Mouse (Mus musculus): ENCODE data around the gene Syt1. TPM values are rescaled to one million over a fixed set of nuclear protein-coding genes. Genes with fewer than 3 reads are reported as not detected.
A peak's percentile ranks its signal among the peaks of the same experiment; 100 is the strongest.

The Syt1 gene
- polyA plus RNA-seq, 1 experiment, result 0.47 TPM

DNA sequence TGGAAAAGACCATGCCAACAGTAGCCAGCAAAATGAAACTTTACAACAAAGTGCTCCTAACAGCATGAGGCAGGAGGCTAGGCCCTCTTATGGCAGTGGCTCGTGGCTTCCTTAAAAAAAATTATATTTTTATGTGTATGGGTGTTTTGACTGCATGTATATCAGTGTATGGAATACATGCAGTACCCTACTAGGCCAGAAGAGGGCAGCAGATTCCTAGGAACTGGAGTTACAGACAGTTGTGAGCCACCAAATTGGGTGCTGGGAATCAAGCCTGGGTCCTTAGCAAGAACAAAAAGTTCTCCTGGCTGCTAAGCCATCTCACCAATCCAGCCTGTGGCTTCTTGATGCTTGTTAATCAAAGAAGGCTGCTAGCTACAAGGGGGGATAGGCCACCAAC is 413.4 kb downstream of the Syt1 start:
- no peak for TF ChIP-seq CTCF (IDR thresholded peaks at IDR 0.05; ENCODE audit: borderline replicate concordance, insufficient read depth, low read length)
- no peak for TF ChIP-seq POLR2A (IDR thresholded peaks at IDR 0.05; ENCODE audit: low read depth, low read length)
- Histone ChIP-seq H3K4me3 (ENCODE audit: insufficient read depth, low read length) (no peak overlapping the region), H3K4me1 (ENCODE audit: control insufficient read depth, insufficient read depth, low read length) (no peaks in the 10 kb centered on the region), H3K27ac (ENCODE audit: insufficient read depth, low read length) (no peak overlapping the region)

- H3K4me3 ChIP-seq (ENCODE audit: insufficient read depth, low read length), result no peak overlapping the region
- no peaks in the 10 kb centered on the region for H3K4me1 ChIP-seq (ENCODE audit: control insufficient read depth, insufficient read depth, low read length)
- TF ChIP-seq CTCF (IDR thresholded peaks at IDR 0.05; ENCODE audit: borderline replicate concordance, insufficient read depth, low read length), result no peak
- no peak for TF ChIP-seq POLR2A (IDR thresholded peaks at IDR 0.05; ENCODE audit: low read depth, low read length)
- no peak overlapping the region for H3K27ac ChIP-seq (ENCODE audit: insufficient read depth, low read length)
These were observed 414.4 kb downstream of the Syt1 start for GRCm38 (mm10) chr10:108596162-108596927.

- Histone ChIP-seq H3K4me3 (ENCODE audit: insufficient read depth, low read length) (no peak overlapping the region), H3K4me1 (ENCODE audit: control insufficient read depth, insufficient read depth, low read length) (no peaks in the 10 kb centered on the region), H3K27ac (ENCODE audit: insufficient read depth, low read length) (no peak overlapping the region)
- TF ChIP-seq CTCF (IDR thresholded peaks at IDR 0.05; ENCODE audit: borderline replicate concordance, insufficient read depth, low read length) (no peak), POLR2A (IDR thresholded peaks at IDR 0.05; ENCODE audit: low read depth, low read length) (no peak)
These were observed 421.4 kb downstream of the Syt1 start for GRCm38 (mm10) chr10:108589355-108589754.

GRCm38 (mm10) chr10:108588924-108589323 is 421.9 kb downstream of the Syt1 start:
- Histone ChIP-seq H3K4me1 (ENCODE audit: control insufficient read depth, insufficient read depth, low read length) (no peaks in the 10 kb centered on the region), H3K4me3 (ENCODE audit: insufficient read depth, low read length) (no peak overlapping the region), H3K27ac (ENCODE audit: insufficient read depth, low read length) (no peak overlapping the region)
- TF ChIP-seq POLR2A (IDR thresholded peaks at IDR 0.05; ENCODE audit: low read depth, low read length) (no peak), CTCF (IDR thresholded peaks at IDR 0.05; ENCODE audit: borderline replicate concordance, insufficient read depth, low read length) (no peak)

GRCm38 (mm10) chr10:108583694-108584093 is 427.1 kb downstream of the Syt1 start:
- H3K4me3 ChIP-seq (ENCODE audit: insufficient read depth, low read length), result no peak overlapping the region
- TF ChIP-seq POLR2A (IDR thresholded peaks at IDR 0.05; ENCODE audit: low read depth, low read length), result no peak
- no peak for TF ChIP-seq CTCF (IDR thresholded peaks at IDR 0.05; ENCODE audit: borderline replicate concordance, insufficient read depth, low read length)
- no peak overlapping the region for H3K27ac ChIP-seq (ENCODE audit: insufficient read depth, low read length)
- peaks cover 10% of the 10 kb centered on the region for H3K4me1 ChIP-seq (ENCODE audit: control insufficient read depth, insufficient read depth, low read length)

- Histone ChIP-seq H3K27ac (ENCODE audit: insufficient read depth, low read length) (peak overlapping the region; percentile 74), H3K4me1 (ENCODE audit: control insufficient read depth, insufficient read depth, low read length) (peaks cover 10% of the 10 kb centered on the region), H3K4me3 (ENCODE audit: insufficient read depth, low read length) (no peak overlapping the region)
- TF ChIP-seq CTCF (IDR thresholded peaks at IDR 0.05; ENCODE audit: borderline replicate concordance, insufficient read depth, low read length) (no peak), POLR2A (IDR thresholded peaks at IDR 0.05; ENCODE audit: low read depth, low read length) (no peak)
These were observed 428.4 kb downstream of the Syt1 start for GRCm38 (mm10) chr10:108582397-108582730.

- Histone ChIP-seq H3K4me3 (ENCODE audit: insufficient read depth, low read length) (no peak overlapping the region), H3K27ac (ENCODE audit: insufficient read depth, low read length) (peak overlapping the region; percentile 86), H3K4me1 (ENCODE audit: control insufficient read depth, insufficient read depth, low read length) (peaks cover 10% of the 10 kb centered on the region)
- TF ChIP-seq CTCF (IDR thresholded peaks at IDR 0.05; ENCODE audit: borderline replicate concordance, insufficient read depth, low read length) (no peak), POLR2A (IDR thresholded peaks at IDR 0.05; ENCODE audit: low read depth, low read length) (no peak)
These were observed 429.0 kb downstream of the Syt1 start for GRCm38 (mm10) chr10:108581555-108582396.

- no peak overlapping the region for H3K4me3 ChIP-seq (ENCODE audit: insufficient read depth, low read length)
- peak overlapping the region; percentile 86 for H3K27ac ChIP-seq (ENCODE audit: insufficient read depth, low read length)
- H3K4me1 ChIP-seq (ENCODE audit: control insufficient read depth, insufficient read depth, low read length), result peaks cover 10% of the 10 kb centered on the region
- TF ChIP-seq CTCF (IDR thresholded peaks at IDR 0.05; ENCODE audit: borderline replicate concordance, insufficient read depth, low read length) (no peak), POLR2A (IDR thresholded peaks at IDR 0.05; ENCODE audit: low read depth, low read length) (no peak)
These were observed 429.9 kb downstream of the Syt1 start for GRCm38 (mm10) chr10:108580786-108581420.

GRCm38 (mm10) chr10:108579396-108579795 is 431.4 kb downstream of the Syt1 start:
- Histone ChIP-seq H3K4me3 (ENCODE audit: insufficient read depth, low read length) (no peak overlapping the region), H3K27ac (ENCODE audit: insufficient read depth, low read length) (no peak overlapping the region), H3K4me1 (ENCODE audit: control insufficient read depth, insufficient read depth, low read length) (peaks cover 10% of the 10 kb centered on the region)
- TF ChIP-seq CTCF (IDR thresholded peaks at IDR 0.05; ENCODE audit: borderline replicate concordance, insufficient read depth, low read length), result no peak
- TF ChIP-seq POLR2A (IDR thresholded peaks at IDR 0.05; ENCODE audit: low read depth, low read length), result no peak

Measured in embryonic fibroblast, embryonic 13.5 days (primary cell).